Mouse (Mus musculus) layer of hippocampus, postnatal 10 days (tissue): ENCODE data around the gene Qpct. TPM values are rescaled to one million over a fixed set of nuclear protein-coding genes. Genes with fewer than 3 reads are reported as not detected.

ENCODE experiments used
- total RNA-seq, 2 experiments: library from RNA; stranded (reverse); gene quantifications; 2 replicates each; pipeline ENCODE4 v1.2.3; 2021

Gene Qpct
- total RNA-seq, 2 experiments from 2014 or later, result 18.6 to 20.5 TPM

Other genes starting within 250 kb of the Qpct start
- 10 to 100 TPM; 49.7 to 54.6 TPM for gene Heatr5b, start 216.5 kb upstream of the Qpct start, total RNA-seq
- 10 to 100 TPM; 26.1 to 41.8 TPM for gene Gpatch11, start 216.3 kb upstream of the Qpct start, total RNA-seq
- 10 to 100 TPM in 1 of 2 experiments, 1 to 10 TPM in 1; 6.2 to 11.1 TPM for gene Eif2ak2, start 169.3 kb upstream of the Qpct start, total RNA-seq
- gene Sult6b1, start 144.9 kb upstream of the Qpct start, total RNA-seq, result not detected
- gene Cebpzos, start 135.4 kb upstream of the Qpct start, total RNA-seq, result 10 to 100 TPM; 27.7 to 33.4 TPM
- gene Cebpz, start 114.8 kb upstream of the Qpct start, total RNA-seq, result 10 to 100 TPM; 33.6 to 33.8 TPM
- 10 to 100 TPM; 62.8 to 70.1 TPM for gene Ndufaf7, start 114.8 kb upstream of the Qpct start, total RNA-seq
- gene Prkd3, start 31.1 kb upstream of the Qpct start, total RNA-seq, result 10 to 100 TPM; 17.2 to 18.8 TPM